Mouse (Mus musculus) testis, postnatal 14 days (tissue): Measurements from ENCODE around the gene Cspg4.
"Not testable (repeated sequence)": the region's sequence is repeated elsewhere in the genome, so short reads cannot be mapped to it uniquely, and the experiment has no call there.

Experiments
- DNase-seq: peaks from one replicate; pipeline ENCODE4 v3.0.0; 2021; ENCODE audit warnings: low spot score

Gene Cspg4

GRCm38 (mm10) chr9:56891517-56892011 lies 26.7 kb downstream of the Cspg4 start:
- peak; percentile 67 for DNase-seq

- DNase-seq = no peak
These were observed 27.3 kb downstream of the Cspg4 start for GRCm38 (mm10) chr9:56892111-56892510.

GRCm38 (mm10) chr9:56893313-56893712 lies 28.5 kb downstream of the Cspg4 start:
- no peak for DNase-seq

GRCm38 (mm10) chr9:56894006-56894405 lies 29.2 kb downstream of the Cspg4 start:
- DNase-seq = no peak

- no peak for DNase-seq
These were observed 31.9 kb downstream of the Cspg4 start for GRCm38 (mm10) chr9:56896779-56897178.

GRCm38 (mm10) chr9:56899409-56899808 lies 34.6 kb downstream of the Cspg4 start:
- DNase-seq = no peak

- no peak for DNase-seq
These were observed 35.2 kb downstream of the Cspg4 start for GRCm38 (mm10) chr9:56900060-56900459.

- no peak for DNase-seq
These were observed 35.7 kb downstream of the Cspg4 start for GRCm38 (mm10) chr9:56900571-56900970.

GRCm38 (mm10) chr9:56901187-56901586 lies 36.4 kb downstream of the Cspg4 start:
- DNase-seq = no peak

GRCm38 (mm10) chr9:56903662-56904061 lies 38.8 kb downstream of the Cspg4 start:
- no peak for DNase-seq

GRCm38 (mm10) chr9:56907549-56907948 lies 42.7 kb downstream of the Cspg4 start:
- DNase-seq = no peak

GRCm38 (mm10) chr9:56909991-56910390 lies 45.2 kb downstream of the Cspg4 start:
- DNase-seq = not testable (repeated sequence)

- no peak for DNase-seq
These were observed 46.2 kb downstream of the Cspg4 start for GRCm38 (mm10) chr9:56911017-56911416.

- DNase-seq = no peak
These were observed 49.2 kb downstream of the Cspg4 start for GRCm38 (mm10) chr9:56913991-56914390.

GRCm38 (mm10) chr9:56915116-56915515 lies 50.3 kb downstream of the Cspg4 start:
- no peak for DNase-seq

GRCm38 (mm10) chr9:56915695-56916410 lies 51.0 kb downstream of the Cspg4 start:
- DNase-seq = no peak

- DNase-seq = no peak
These were observed 52.3 kb downstream of the Cspg4 start for GRCm38 (mm10) chr9:56917131-56917530.

- no peak for DNase-seq
These were observed 53.6 kb downstream of the Cspg4 start for GRCm38 (mm10) chr9:56918466-56918865.

- no peak for DNase-seq
These were observed 57.9 kb downstream of the Cspg4 start for GRCm38 (mm10) chr9:56922746-56923145.

GRCm38 (mm10) chr9:56923841-56924650 lies 59.2 kb downstream of the Cspg4 start:
- DNase-seq = no peak

- DNase-seq = peak; percentile 88
These were observed 59.8 kb downstream of the Cspg4 start for GRCm38 (mm10) chr9:56924651-56925027.

GRCm38 (mm10) chr9:56925291-56926024 lies 60.6 kb downstream of the Cspg4 start:
- peak; percentile 61 for DNase-seq

- no peak for DNase-seq
These were observed 61.2 kb downstream of the Cspg4 start for GRCm38 (mm10) chr9:56926025-56926360.
